Comparison of ENCODE assay signal across 8 mouse cellular contexts in the genomic region with DNA sequence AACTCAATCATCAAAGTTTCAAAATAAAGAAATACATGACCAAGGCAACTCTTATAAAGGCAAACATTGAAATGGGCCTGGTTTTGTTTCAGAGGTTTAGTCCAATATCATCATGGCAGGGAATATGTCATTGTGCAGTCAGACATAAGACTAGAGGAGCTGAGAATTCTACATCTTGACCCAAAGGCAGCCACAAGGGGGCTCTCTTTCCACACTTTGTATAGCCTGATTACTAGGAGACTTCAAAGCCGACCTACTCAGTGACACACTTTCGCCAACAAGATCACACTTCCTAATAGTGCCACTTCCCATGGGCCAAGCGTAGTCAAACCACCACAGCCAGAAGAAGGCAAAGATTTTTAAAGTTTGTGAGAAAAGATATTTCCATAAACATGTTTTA.
DNase-seq lines count a peak whose midpoint lies in the region; ATAC-seq and TF ChIP-seq lines count a peak whose summit lies in the region.
"Had no signal": no experiment of that assay in that cellular context is flagged by ENCODE, and none has a peak within 500 bp of the region (broad histone marks: within the 10 kb centered on the region; RNA-seq: fewer than 3 reads in every experiment).

No protein-coding gene starts in this region.

- peak; percentile 2 for DNase-seq in kidney, adult 11 months
- DNase-seq in ES-E14 (ENCODE audit: low read depth, low spot score) = peak; percentile 45
- peak; percentile 32 for DNase-seq in adrenal gland, adult 2 months
- DNase-seq in forelimb bud, embryonic 11.5 days (ENCODE audit: low read depth, low spot score) = peak; percentile 12
- peak; percentile 17 for DNase-seq in neural tube, embryonic 11.5 days (ENCODE audit: low spot score)
- no peak for DNase-seq in midbrain, embryonic 11.5 days (ENCODE audit: low spot score, missing footprints)

- H3K4me3 ChIP-seq in kidney, embryonic 15.5 days (replicated peaks) = no peak overlapping the region
- no peak overlapping the region for H3K4me3 ChIP-seq in ES-E14 (ENCODE audit: insufficient read depth in 1 of 2, low read depth in 1 of 2, low read length in 2 of 2, poor library complexity in 1 of 2, severe bottlenecking in 1 of 2)
- H3K4me3 ChIP-seq in neural tube, embryonic 11.5 days (ENCODE audit: low read depth, low read length) = no peak overlapping the region
- no peak overlapping the region for H3K4me3 ChIP-seq in midbrain, embryonic 11.5 days (ENCODE audit: low read depth, low read length)
- H3K4me3 ChIP-seq: limb, embryonic 15.5 days had no signal

- H3K4me1 ChIP-seq in kidney, embryonic 15.5 days = no peaks in the 10 kb centered on the region
- H3K4me1 ChIP-seq in ES-E14 (ENCODE audit: control insufficient read depth in 2 of 2, insufficient read depth in 2 of 2, low read length in 2 of 2, poor library complexity in 1 of 2) = peaks cover 0 to 2% of the 10 kb centered on the region in 2 experiments; a peak in 1 of 4 replicates
- H3K4me1 ChIP-seq in neural tube, embryonic 11.5 days (ENCODE audit: control insufficient read depth, insufficient read depth, low read length) = no peaks in the 10 kb centered on the region
- no peaks in the 10 kb centered on the region for H3K4me1 ChIP-seq in midbrain, embryonic 11.5 days (ENCODE audit: control insufficient read depth, insufficient read depth, low read length)
- H3K4me1 ChIP-seq: limb, embryonic 15.5 days had no signal

- 80% methylated on average over 3 of the region's 3 CpGs for WGBS in kidney, embryonic 15.5 days
- 80% methylated on average over 3 of the region's 3 CpGs for whole genome bisulfite sequencing in neural tube, embryonic 11.5 days
- 88% methylated on average over 3 of the region's 3 CpGs for WGBS in midbrain, embryonic 11.5 days

- in situ Hi-C loops in ES-E14 (cut with MboI; ENCODE audit: low sequenced_read_pairs in 2 of 2, unreplicated experiment in 2 of 2) = no loop called here

- no peak overlapping the region for H3K9ac ChIP-seq in kidney, embryonic 15.5 days
- no peak overlapping the region for H3K9ac ChIP-seq in ES-E14 (ENCODE audit: insufficient read depth, low read depth, low read length, poor library complexity, severe bottlenecking)
- H3K9ac ChIP-seq in neural tube, embryonic 11.5 days (ENCODE audit: low read length) = no peak overlapping the region
- H3K9ac ChIP-seq in midbrain, embryonic 11.5 days (ENCODE audit: low read length) = no peak overlapping the region
- H3K9ac ChIP-seq: limb, embryonic 15.5 days had no signal

- H3K27me3 ChIP-seq in kidney, embryonic 15.5 days = no peaks in the 10 kb centered on the region
- H3K27me3 ChIP-seq in neural tube, embryonic 11.5 days (ENCODE audit: control insufficient read depth, insufficient read depth, low read length) = no peaks in the 10 kb centered on the region
- no peaks in the 10 kb centered on the region for H3K27me3 ChIP-seq in midbrain, embryonic 11.5 days (ENCODE audit: control insufficient read depth, insufficient read depth, low read length)
- H3K27me3 ChIP-seq: limb, embryonic 15.5 days had no signal

- no peak overlapping the region for H3K4me2 ChIP-seq in kidney, embryonic 15.5 days
- H3K4me2 ChIP-seq in neural tube, embryonic 11.5 days (ENCODE audit: low read depth) = no peak overlapping the region
- no peak overlapping the region for H3K4me2 ChIP-seq in midbrain, embryonic 11.5 days
- H3K4me2 ChIP-seq: limb, embryonic 15.5 days had no signal

- no peak overlapping the region for H3K27ac ChIP-seq in kidney, embryonic 15.5 days
- H3K27ac ChIP-seq in ES-E14 (ENCODE audit: insufficient read depth, low read depth, low read length, poor library complexity, severe bottlenecking) = no peak overlapping the region
- no peak overlapping the region for H3K27ac ChIP-seq in neural tube, embryonic 11.5 days (ENCODE audit: low read depth, low read length)
- H3K27ac ChIP-seq in midbrain, embryonic 11.5 days (ENCODE audit: low read depth, low read length) = no peak overlapping the region
- H3K27ac ChIP-seq: limb, embryonic 15.5 days had no signal

- ATAC-seq in kidney, embryonic 15.5 days (replicated peaks; ENCODE audit: low FRiP score) = no peak
- ATAC-seq in neural tube, embryonic 11.5 days (ENCODE audit: insufficient read depth, low FRiP score, low TSS enrichment) = no peak
- no peak; the same call in 1 of the 2 replicates for ATAC-seq in midbrain, embryonic 11.5 days (ENCODE audit: low FRiP score)

- no peaks in the 10 kb centered on the region for H3K9me3 ChIP-seq in kidney, embryonic 15.5 days (replicated peaks)
- no peaks in the 10 kb centered on the region for H3K9me3 ChIP-seq in ES-E14 (ENCODE audit: control insufficient read depth, insufficient read depth, low read depth, low read length)
- no peaks in the 10 kb centered on the region for H3K9me3 ChIP-seq in neural tube, embryonic 11.5 days (ENCODE audit: control insufficient read depth, low read length)
- no peaks in the 10 kb centered on the region for H3K9me3 ChIP-seq in midbrain, embryonic 11.5 days (ENCODE audit: control insufficient read depth, low read length)
- H3K9me3 ChIP-seq: limb, embryonic 15.5 days had no signal

- peaks cover 16% of the 10 kb centered on the region for H3K36me3 ChIP-seq in kidney, embryonic 15.5 days
- no peaks in the 10 kb centered on the region for H3K36me3 ChIP-seq in ES-E14 (ENCODE audit: control insufficient read depth, insufficient read depth, low read length, poor library complexity, severe bottlenecking)
- peaks cover 2% of the 10 kb centered on the region; the same call in 1 of the 2 replicates for H3K36me3 ChIP-seq in neural tube, embryonic 11.5 days (ENCODE audit: control insufficient read depth, insufficient read depth, low read length)
- H3K36me3 ChIP-seq in midbrain, embryonic 11.5 days (ENCODE audit: control insufficient read depth, insufficient read depth, low read length) = no peaks in the 10 kb centered on the region; the same call in 1 of the 2 replicates

TF ChIP-seq in ES-E14, 5 proteins besides CTCF, POLR2A, EP300 and RAD21:
- TF ChIP-seq ZC3H11A (IDR thresholded peaks at IDR 0.05; ENCODE audit: borderline replicate concordance, low read depth, low read length) = peak; percentile 46; the same call in 1 of the 2 replicates
- TF ChIP-seq HCFC1 (IDR thresholded peaks at IDR 0.05; ENCODE audit: borderline replicate concordance, insufficient read depth, low read length) = no peak
TF ChIP-seq in ES-E14: peak in this region for 1.
